Mouse (Mus musculus): Measurements from ENCODE around the gene Olfr1381. TPM values are rescaled to one million over a fixed set of nuclear protein-coding genes. Genes with fewer than 3 reads are reported as not detected.
"Not testable (repeated sequence)": the region's sequence is repeated elsewhere in the genome, so short reads cannot be mapped to it uniquely, and the experiment has no call there.

Gene Olfr1381
- polyA plus RNA-seq, 1 experiment: not detected

GRCm38 (mm10) chr11:49590213-49590612 is 47.0 kb downstream of the Olfr1381 start:
- no peak for DNase-seq
- H3K4me3 ChIP-seq (ENCODE audit: insufficient read depth, low read depth, low read length): no peak overlapping the region
- H3K4me1 ChIP-seq (ENCODE audit: control insufficient read depth, insufficient read depth, low read length): no peaks in the 10 kb centered on the region
- 83% methylated on average over 19 of the region's 19 CpGs for WGBS
- H3K36me3 ChIP-seq (ENCODE audit: control insufficient read depth, insufficient read depth, low read length): no peaks in the 10 kb centered on the region
- TF ChIP-seq CTCF (conservative IDR thresholded peaks at IDR 0.05; ENCODE audit: insufficient read depth, insufficient read length, low read depth, low read length) (no peak), POLR2A (IDR thresholded peaks at IDR 0.05; ENCODE audit: low read depth, low read length) (no peak)
- no peaks in the 10 kb centered on the region for H3K27me3 ChIP-seq (replicated peaks; ENCODE audit: control insufficient read depth, insufficient read depth, low read length)
- no peak overlapping the region for H3K27ac ChIP-seq (ENCODE audit: insufficient read depth, low read depth, low read length)

GRCm38 (mm10) chr11:49597149-49597548 is 53.9 kb downstream of the Olfr1381 start:
- not testable (repeated sequence) for H3K27ac ChIP-seq (ENCODE audit: insufficient read depth, low read depth, low read length); DNase-seq; H3K4me3 ChIP-seq (ENCODE audit: insufficient read depth, low read depth, low read length); H3K4me1 ChIP-seq (ENCODE audit: control insufficient read depth, insufficient read depth, low read length); H3K36me3 ChIP-seq (ENCODE audit: control insufficient read depth, insufficient read depth, low read length); H3K27me3 ChIP-seq (replicated peaks; ENCODE audit: control insufficient read depth, insufficient read depth, low read length)
- 62% methylated on average over 2 of the region's 2 CpGs for WGBS

Other genes starting within 250 kb of the Olfr1381 start
- gene Olfr10, start 238.7 kb upstream of the Olfr1381 start, polyA plus RNA-seq (2012; rRNA removed): not detected in 2 replicates
- not detected in 2 replicates for gene Olfr1391, start 220.7 kb upstream of the Olfr1381 start, polyA plus RNA-seq (2012; rRNA removed)
- not detected in 2 replicates for gene Olfr1390, start 208.3 kb upstream of the Olfr1381 start, polyA plus RNA-seq (2012; rRNA removed)
- not detected in 2 replicates for gene Olfr1389, start 120.4 kb upstream of the Olfr1381 start, polyA plus RNA-seq (2012; rRNA removed)
- 0.02 and 0.04 TPM in 2 replicates for gene Olfr1388, start 106.8 kb upstream of the Olfr1381 start, polyA plus RNA-seq (2012; rRNA removed)
- not detected in 2 replicates for gene Olfr1387, start 88.1 kb upstream of the Olfr1381 start, polyA plus RNA-seq (2012; rRNA removed)
- gene Olfr1386, start 78.4 kb upstream of the Olfr1381 start, polyA plus RNA-seq (2012; rRNA removed): not detected in 2 replicates
- not detected in 2 replicates for gene Olfr1385, start 54.4 kb upstream of the Olfr1381 start, polyA plus RNA-seq (2012; rRNA removed)
- not detected in 2 replicates for gene Olfr1384, start 36.7 kb upstream of the Olfr1381 start, polyA plus RNA-seq (2012; rRNA removed)
- gene Olfr1383, start 23.8 kb upstream of the Olfr1381 start, polyA plus RNA-seq (2012; rRNA removed): not detected in 2 replicates
- gene Olfr1382, start 15.2 kb upstream of the Olfr1381 start, polyA plus RNA-seq (2012; rRNA removed): not detected in 2 replicates
- gene Olfr1380, start 13.4 kb downstream of the Olfr1381 start, polyA plus RNA-seq (2012; rRNA removed): not detected in 2 replicates
- 9.7 and 9.9 TPM in 2 replicates for gene Flt4, start 65.8 kb downstream of the Olfr1381 start, polyA plus RNA-seq (2012; rRNA removed)
- not detected in 2 replicates for gene Scgb3a1, start 120.2 kb downstream of the Olfr1381 start, polyA plus RNA-seq (2012; rRNA removed)
- 10.5 and 14.1 TPM in 2 replicates for gene Cnot6, start 169.3 kb downstream of the Olfr1381 start, polyA plus RNA-seq (2012; rRNA removed)

All from kidney, adult 2 months (tissue).